Mouse (Mus musculus) midbrain, embryonic 14.5 days (tissue): ENCODE data around the gene Bak1. TPM values are rescaled to one million over a fixed set of nuclear protein-coding genes. Genes with fewer than 3 reads are reported as not detected.

Source experiments
- ATAC-seq: fragments of 200-750 bp; cut with Nextera tagmentation; 2 replicates; pipeline ENCODE4 v1.8.0; 2017; ENCODE audit warnings: moderate number of reproducible peaks, moderate library complexity; ENCODE audit not compliant: low FRiP score, low TSS enrichment
- DNase-seq: peaks from one replicate; pipeline ENCODE4 v3.0.0-alpha.2; 2015
- H3K27ac ChIP-seq: fragments of 300-500 bp; sonication (generic); replicated peaks from 2 replicates; pipeline ENCODE4 v1.5.1; 2014; ENCODE audit warnings: mild to moderate bottlenecking, low read depth, low read length, moderate library complexity
- H3K27me3 ChIP-seq: fragments of 300-500 bp; sonication (generic); 2 replicates; pipeline ENCODE4 v1.6.1; 2014; ENCODE audit warnings: low read length, control low read depth, mixed read lengths; ENCODE audit not compliant: control insufficient read depth, insufficient read depth
- H3K36me3 ChIP-seq: fragments of 300-500 bp; sonication (generic); 2 replicates; pipeline ENCODE4 v1.6.1; 2014; ENCODE audit warnings: low read length, control low read depth; ENCODE audit not compliant: control insufficient read depth, insufficient read depth
- H3K4me1 ChIP-seq: fragments of 300-500 bp; sonication (generic); 2 replicates; pipeline ENCODE4 v1.6.1; 2014; ENCODE audit warnings: mild to moderate bottlenecking, antibody characterized with exemption, low read length, control low read depth; ENCODE audit not compliant: control insufficient read depth, insufficient read depth
- H3K4me2 ChIP-seq: fragments of 300-500 bp; sonication (generic); 2 replicates; pipeline ENCODE4 v1.6.1; 2014; ENCODE audit warnings: mild to moderate bottlenecking, low read length, moderate library complexity
- H3K4me3 ChIP-seq: fragments of 300-500 bp; sonication (generic); replicated peaks from 2 replicates; pipeline ENCODE4 v1.5.1; 2014; ENCODE audit warnings: low read depth, low read length
- H3K9ac ChIP-seq: fragments of 300-500 bp; sonication (generic); replicated peaks from 2 replicates; pipeline ENCODE4 v1.6.1; 2014; ENCODE audit warnings: mild to moderate bottlenecking, low read length, moderate library complexity
- H3K9me3 ChIP-seq: fragments of 300-500 bp; sonication (generic); 2 replicates; pipeline ENCODE4 v1.6.1; 2016; ENCODE audit warnings: low read length, control low read depth, mixed read lengths; ENCODE audit not compliant: control insufficient read depth
- WGBS: fragments of 180-500 bp; shearing (Covaris S2); extraction: QIAGEN DNeasy Blood & Tissue Kit; methylation state at CpG from one replicate; pipeline ENCODE4 v1.1.7; 2014; 5-methylcytosine and 5-hydroxymethylcytosine counted together
- polyA plus RNA-seq: library from polyadenylated mRNA; unstranded; fragments of >200 nt; fragmentation: Nextera tagmentation; extraction: Ambion mirVana; gene quantifications from 2 replicates; pipeline ENCODE4 v1.2.1, GENCODE M21; 2014

Bak1 gene
- polyA plus RNA-seq, 1 experiment from 2014 or later, result 5.8 TPM

DNA sequence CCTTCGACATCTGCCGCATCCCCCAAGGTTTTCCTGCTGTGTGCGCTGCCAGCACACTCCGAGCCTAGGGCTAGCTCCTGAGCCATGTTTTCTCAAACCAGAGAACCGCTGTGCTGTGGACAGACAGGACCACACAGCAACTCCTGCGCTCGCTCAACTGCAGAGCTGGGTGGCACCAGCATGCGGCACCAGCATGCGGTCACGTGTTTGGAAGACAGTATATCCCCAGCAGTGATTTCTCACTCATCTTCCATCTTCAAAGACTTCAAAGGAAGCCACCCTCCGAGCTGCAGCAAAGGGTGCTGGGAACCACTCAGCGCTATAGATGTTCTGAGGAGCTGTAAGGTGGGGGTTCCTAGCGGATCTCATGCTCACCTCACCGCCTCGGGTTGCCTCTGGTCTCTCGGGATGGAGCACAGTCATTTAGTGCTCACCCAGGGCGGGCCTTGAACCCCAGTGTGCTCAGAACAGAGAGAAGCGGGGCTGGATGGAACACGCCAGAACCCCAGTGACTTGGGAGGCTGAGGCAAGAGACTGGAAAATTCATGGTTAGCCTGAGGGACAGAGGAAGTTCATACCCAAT lies 23.8 kb downstream of the Bak1 start:
- Histone ChIP-seq H3K27ac (no peak overlapping the region), H3K36me3 (no peaks in the 10 kb centered on the region), H3K4me2 (no peak overlapping the region), H3K4me1 (no peaks in the 10 kb centered on the region), H3K9me3 (no peaks in the 10 kb centered on the region), H3K9ac (no peak overlapping the region), H3K27me3 (no peaks in the 10 kb centered on the region), H3K4me3 (no peak overlapping the region)
- no peak for ATAC-seq
- no peak for DNase-seq
- WGBS, result 43% methylated on average over 19 of the region's 19 CpGs

DNA sequence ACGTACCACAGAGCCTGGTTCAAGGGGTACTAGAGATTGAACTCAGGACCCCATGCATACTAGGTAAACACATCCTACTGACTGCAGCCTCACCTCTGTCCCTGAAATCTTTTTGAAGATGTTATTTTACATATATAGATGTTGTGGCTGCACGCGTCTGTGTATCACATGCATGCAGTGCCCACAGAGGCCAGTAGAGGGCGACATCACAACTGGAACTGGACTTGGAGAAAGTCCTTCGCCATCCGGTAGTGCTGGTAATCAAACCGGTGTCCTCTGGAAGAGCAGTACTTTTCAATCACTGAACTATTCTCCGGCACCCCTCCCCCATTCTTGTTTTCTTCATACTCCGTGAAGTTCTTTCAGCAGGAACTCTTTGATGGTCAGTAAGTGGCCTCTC lies 24.4 kb downstream of the Bak1 start:
- Histone ChIP-seq H3K4me2 (no peak overlapping the region), H3K9me3 (no peaks in the 10 kb centered on the region), H3K27me3 (no peaks in the 10 kb centered on the region), H3K27ac (no peak overlapping the region), H3K4me3 (no peak overlapping the region), H3K4me1 (no peaks in the 10 kb centered on the region), H3K9ac (no peak overlapping the region), H3K36me3 (no peaks in the 10 kb centered on the region)
- WGBS, result 39% methylated on average over 9 of the region's 9 CpGs
- peak; percentile 63 for DNase-seq
- no peak for ATAC-seq

GRCm38 (mm10) chr17:27001889-27002288 lies 26.9 kb downstream of the Bak1 start:
- Histone ChIP-seq H3K4me3 (no peak overlapping the region), H3K27me3 (no peaks in the 10 kb centered on the region), H3K9me3 (no peaks in the 10 kb centered on the region), H3K4me2 (no peak overlapping the region), H3K9ac (no peak overlapping the region), H3K27ac (no peak overlapping the region), H3K4me1 (no peaks in the 10 kb centered on the region), H3K36me3 (no peaks in the 10 kb centered on the region)
- ATAC-seq (no peak), DNase-seq (no peak)
- 37% methylated on average over 6 of the region's 6 CpGs for WGBS

DNA sequence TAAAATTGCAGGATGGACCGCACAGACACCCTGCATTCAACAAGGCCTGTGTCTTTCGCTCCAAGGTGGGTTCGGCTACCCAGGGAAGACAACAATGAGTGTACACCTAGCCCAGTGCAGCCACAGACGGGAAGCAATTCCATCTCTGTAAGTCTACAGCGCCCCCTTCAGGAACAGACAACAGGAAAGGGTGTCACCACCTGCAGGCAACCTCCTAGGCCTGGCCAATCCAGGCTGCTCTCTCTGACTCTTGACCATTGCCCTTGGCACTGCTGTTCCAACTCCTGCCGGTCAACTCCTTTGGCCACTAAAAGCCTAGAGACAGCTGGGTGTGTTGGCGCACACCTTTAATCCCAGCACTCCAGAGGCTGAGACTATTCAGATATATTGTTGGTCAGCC lies 27.7 kb downstream of the Bak1 start:
- H3K4me2 ChIP-seq, result no peak overlapping the region
- no peaks in the 10 kb centered on the region for H3K27me3 ChIP-seq
- no peak overlapping the region for H3K27ac ChIP-seq
- no peaks in the 10 kb centered on the region for H3K9me3 ChIP-seq
- DNase-seq (no peak), ATAC-seq (no peak)
- no peaks in the 10 kb centered on the region for H3K4me1 ChIP-seq
- no peaks in the 10 kb centered on the region for H3K36me3 ChIP-seq
- 74% methylated on average over 7 of the region's 7 CpGs for WGBS
- no peak overlapping the region for H3K4me3 ChIP-seq
- no peak overlapping the region for H3K9ac ChIP-seq

- no peaks in the 10 kb centered on the region for H3K4me1 ChIP-seq
- no peaks in the 10 kb centered on the region for H3K9me3 ChIP-seq
- no peaks in the 10 kb centered on the region for H3K27me3 ChIP-seq
- DNase-seq, result no peak
- no peak overlapping the region for H3K4me2 ChIP-seq
- no peaks in the 10 kb centered on the region for H3K36me3 ChIP-seq
- 82% methylated on average over 12 of the region's 12 CpGs for WGBS
- no peak overlapping the region for H3K4me3 ChIP-seq
- H3K9ac ChIP-seq, result no peak overlapping the region
- H3K27ac ChIP-seq, result no peak overlapping the region
- ATAC-seq, result no peak
Measured at GRCm38 (mm10) chr17:26999996-27000395, 28.8 kb downstream of the Bak1 start.

DNA sequence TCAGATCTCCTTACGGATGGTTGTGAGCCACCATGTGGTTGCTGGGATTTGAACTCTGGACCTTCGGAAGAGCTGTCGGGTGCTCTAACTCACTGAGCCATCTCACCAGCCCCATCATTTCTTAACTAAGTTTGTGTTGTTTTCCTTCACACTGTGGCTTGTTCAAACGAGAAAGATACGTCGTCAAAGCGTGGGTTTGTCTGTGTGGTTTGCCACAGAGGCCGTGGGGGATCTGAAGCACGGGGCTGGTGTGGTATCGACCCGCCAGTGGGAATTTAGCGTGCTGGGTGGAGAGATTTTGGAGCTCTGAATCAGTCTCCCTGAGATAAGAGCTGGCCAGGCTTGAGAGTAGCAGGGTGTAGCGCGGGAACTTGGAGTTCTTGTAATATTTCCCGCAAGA lies 30.5 kb downstream of the Bak1 start:
- H3K4me2 ChIP-seq, result no peak overlapping the region
- no peak overlapping the region for H3K27ac ChIP-seq
- DNase-seq (no peak), ATAC-seq (no peak)
- WGBS, result 92% methylated on average over 15 of the region's 15 CpGs
- no peaks in the 10 kb centered on the region for H3K9me3 ChIP-seq
- H3K4me1 ChIP-seq, result no peaks in the 10 kb centered on the region
- H3K36me3 ChIP-seq, result no peaks in the 10 kb centered on the region
- H3K9ac ChIP-seq, result no peak overlapping the region
- no peaks in the 10 kb centered on the region for H3K27me3 ChIP-seq
- no peak overlapping the region for H3K4me3 ChIP-seq

DNA sequence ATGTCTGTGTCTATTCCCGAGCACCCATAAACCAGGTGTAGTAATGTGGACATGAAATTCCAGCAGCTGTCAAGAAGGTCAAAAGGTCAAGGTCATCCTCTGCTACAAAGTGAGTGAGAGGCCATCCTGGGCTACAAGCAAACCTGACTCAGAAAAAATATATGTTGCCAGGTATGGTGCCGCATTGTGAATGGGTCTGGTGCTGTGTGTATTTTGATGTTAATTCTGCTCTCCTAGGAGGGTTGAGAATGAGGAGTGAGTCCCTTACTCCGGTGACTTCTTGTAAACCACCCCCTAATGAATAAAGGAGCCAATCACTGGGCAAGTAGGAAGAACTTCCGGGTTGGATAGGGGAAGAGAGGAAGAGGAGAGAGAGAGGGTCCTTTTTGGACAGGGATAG lies 31.1 kb downstream of the Bak1 start:
- 83% methylated on average over 4 of the region's 4 CpGs for WGBS
- Histone ChIP-seq H3K9ac (no peak overlapping the region), H3K27me3 (no peaks in the 10 kb centered on the region), H3K27ac (no peak overlapping the region), H3K36me3 (no peaks in the 10 kb centered on the region), H3K9me3 (no peaks in the 10 kb centered on the region), H3K4me1 (no peaks in the 10 kb centered on the region), H3K4me3 (no peak overlapping the region), H3K4me2 (no peak overlapping the region)
- ATAC-seq (no peak), DNase-seq (no peak)

DNA sequence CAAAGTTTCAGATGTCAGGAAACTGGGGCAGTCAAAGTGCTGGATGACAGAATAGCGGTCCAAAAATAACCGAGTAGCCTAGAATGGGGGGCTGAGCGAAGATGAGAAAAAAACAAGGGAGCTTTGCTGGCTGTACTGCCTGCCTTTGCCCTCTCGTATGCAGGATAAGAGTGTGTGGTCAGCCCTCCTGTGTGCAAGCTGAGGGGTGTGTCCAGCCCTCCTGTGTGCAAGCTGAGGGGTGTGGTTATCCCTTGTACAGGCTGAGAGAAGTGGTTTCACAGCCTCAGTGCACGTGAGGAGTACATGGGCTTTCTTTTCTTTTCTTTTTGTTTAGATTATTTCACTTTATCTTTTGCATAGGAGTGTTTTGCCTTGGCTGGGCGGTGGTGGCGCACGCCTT lies 33.2 kb downstream of the Bak1 start:
- DNase-seq (no peak), ATAC-seq (no peak)
- 79% methylated on average over 8 of the region's 8 CpGs for WGBS
- Histone ChIP-seq H3K36me3 (no peaks in the 10 kb centered on the region), H3K4me2 (no peak overlapping the region), H3K4me3 (no peak overlapping the region), H3K27ac (no peak overlapping the region), H3K27me3 (no peaks in the 10 kb centered on the region), H3K4me1 (no peaks in the 10 kb centered on the region), H3K9me3 (no peaks in the 10 kb centered on the region), H3K9ac (no peak overlapping the region)

- H3K36me3 ChIP-seq, result no peaks in the 10 kb centered on the region
- H3K9ac ChIP-seq, result no peak overlapping the region
- H3K9me3 ChIP-seq, result no peaks in the 10 kb centered on the region
- no peak overlapping the region for H3K4me3 ChIP-seq
- H3K4me2 ChIP-seq, result no peak overlapping the region
- no peak overlapping the region for H3K27ac ChIP-seq
- H3K27me3 ChIP-seq, result no peaks in the 10 kb centered on the region
- DNase-seq (no peak), ATAC-seq (no peak)
- WGBS, result 84% methylated on average over 6 of the region's 6 CpGs
- H3K4me1 ChIP-seq, result no peaks in the 10 kb centered on the region
Measured at GRCm38 (mm10) chr17:26995006-26995405, 33.8 kb downstream of the Bak1 start.
